ENCODE assay signal across 8 mouse cellular contexts in the genomic region with DNA sequence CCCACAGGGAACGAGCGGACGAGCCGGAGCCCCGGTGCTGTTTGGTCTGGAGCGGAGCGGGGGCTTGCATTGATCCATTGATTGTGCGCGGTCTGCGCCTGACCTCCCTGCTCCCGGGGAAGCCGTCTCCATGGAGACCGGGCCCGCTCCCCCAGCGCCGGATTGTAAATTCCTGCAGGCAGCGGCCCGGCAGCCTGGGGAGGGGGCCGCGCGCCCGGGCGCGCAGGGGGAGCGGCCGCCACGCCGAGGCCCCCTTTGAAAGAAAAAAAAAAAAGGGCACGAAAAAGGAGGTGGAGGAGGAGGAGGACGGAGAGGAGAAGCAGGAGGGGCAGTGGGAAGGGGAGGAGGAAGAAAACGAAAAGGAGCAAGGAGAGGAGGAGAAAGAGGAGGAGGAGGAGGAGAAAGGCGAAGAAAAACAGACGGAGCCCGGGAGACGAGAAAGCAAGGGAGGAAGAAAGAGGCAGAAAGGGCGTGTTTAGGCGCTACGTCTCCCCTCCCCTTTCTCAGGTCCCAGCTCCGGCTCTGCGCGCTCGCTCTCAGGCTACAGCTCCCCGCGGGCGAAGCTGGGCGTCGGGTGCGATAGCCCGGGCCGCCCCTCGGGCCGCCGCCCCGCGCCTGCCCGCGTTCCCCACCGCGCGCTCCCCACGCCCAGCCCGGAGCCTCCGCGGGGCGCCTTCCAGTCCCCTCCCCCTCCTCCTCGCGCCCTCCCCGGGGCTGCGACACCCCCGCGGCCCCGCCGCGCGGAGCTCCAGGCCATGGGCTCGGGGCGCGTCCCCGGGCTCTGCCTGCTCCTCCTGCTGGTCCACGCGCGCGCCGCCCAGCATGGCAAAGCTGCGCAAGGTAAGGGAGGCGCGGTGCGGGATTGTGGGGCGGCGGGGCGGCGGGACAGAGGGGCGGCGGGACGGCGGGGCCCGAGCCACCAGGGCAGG. TPM values are rescaled to one million over a fixed set of nuclear protein-coding genes. Genes with fewer than 3 reads are reported as not detected.
DNase-seq lines count a peak whose midpoint lies in the region; ATAC-seq and TF ChIP-seq lines count a peak whose summit lies in the region.

A gene (plus strand): TSS at position 371 of the 929 bp plus-strand sequence.

- WGBS in embryonic facial prominence, embryonic 12.5 days, result under 1% methylated on average over 70 of the region's 97 CpGs
- WGBS in intestine, embryonic 15.5 days, result under 1% methylated on average over 70 of the region's 97 CpGs
- under 1% methylated on average over 57 of the region's 97 CpGs for WGBS in midbrain, embryonic 16.5 days

- TF ChIP-seq CTCF in E14TG2a.4 (conservative IDR thresholded peaks at IDR 0.05; ENCODE audit: low read length), result no peak

- peak; percentile 33 for DNase-seq in gastrocnemius, postnatal 10 days
- no peak for DNase-seq in gastrocnemius, postnatal 4 days (ENCODE audit: low spot score in 2 of 2)
- DNase-seq in spleen, postnatal 14 days (ENCODE audit: low spot score in 2 of 2), result no peak
- no peak for DNase-seq in B cell, adult 2 months

- no peaks in the 10 kb centered on the region for H3K36me3 ChIP-seq in E14TG2a.4 (ENCODE audit: insufficient read depth, low read length)
- no peaks in the 10 kb centered on the region for H3K36me3 ChIP-seq in embryonic facial prominence, embryonic 12.5 days
- no peaks in the 10 kb centered on the region for H3K36me3 ChIP-seq in intestine, embryonic 15.5 days
- no peaks in the 10 kb centered on the region for H3K36me3 ChIP-seq in midbrain, embryonic 16.5 days (ENCODE audit: control insufficient read depth, insufficient read depth, low read length)

- H3K4me1 ChIP-seq in E14TG2a.4 (replicated peaks; ENCODE audit: low read depth, low read length), result peaks cover 84% of the 10 kb centered on the region
- H3K4me1 ChIP-seq in embryonic facial prominence, embryonic 12.5 days, result peaks cover 57% of the 10 kb centered on the region
- H3K4me1 ChIP-seq in intestine, embryonic 15.5 days (replicated peaks), result peaks cover 30% of the 10 kb centered on the region
- peaks cover 53% of the 10 kb centered on the region for H3K4me1 ChIP-seq in midbrain, embryonic 16.5 days (ENCODE audit: control insufficient read depth, insufficient read depth, low read length)

- H3K9me3 ChIP-seq in E14TG2a.4 (ENCODE audit: low read length), result no peaks in the 10 kb centered on the region
- H3K9me3 ChIP-seq in embryonic facial prominence, embryonic 12.5 days, result no peaks in the 10 kb centered on the region
- H3K9me3 ChIP-seq in intestine, embryonic 15.5 days, result no peaks in the 10 kb centered on the region
- H3K9me3 ChIP-seq in midbrain, embryonic 16.5 days (replicated peaks; ENCODE audit: control insufficient read depth, low read length, poor library complexity, severe bottlenecking), result no peaks in the 10 kb centered on the region

- peaks cover 60% of the 10 kb centered on the region for H3K27me3 ChIP-seq in E14TG2a.4 (ENCODE audit: insufficient read depth, low read length)
- H3K27me3 ChIP-seq in embryonic facial prominence, embryonic 12.5 days, result peaks cover 6% of the 10 kb centered on the region; the same call in 1 of the 2 replicates
- H3K27me3 ChIP-seq in intestine, embryonic 15.5 days (replicated peaks), result peaks cover 13% of the 10 kb centered on the region
- no peaks in the 10 kb centered on the region for H3K27me3 ChIP-seq in midbrain, embryonic 16.5 days (ENCODE audit: control insufficient read depth, insufficient read depth, low read depth, low read length)

- H3K4me2 ChIP-seq in embryonic facial prominence, embryonic 12.5 days (replicated peaks), result peak within 1 kb of the TSS; percentile 93
- peak within 1 kb of the TSS; percentile 99 for H3K4me2 ChIP-seq in intestine, embryonic 15.5 days (replicated peaks)
- peak within 1 kb of the TSS; percentile 75 for H3K4me2 ChIP-seq in midbrain, embryonic 16.5 days (ENCODE audit: low read length)

- peak within 1 kb of the TSS; percentile 95 for H3K27ac ChIP-seq in embryonic facial prominence, embryonic 12.5 days
- peak within 1 kb of the TSS; percentile 30; the same call in 1 of the 2 replicates for H3K27ac ChIP-seq in intestine, embryonic 15.5 days
- peak within 1 kb of the TSS; percentile 85 for H3K27ac ChIP-seq in midbrain, embryonic 16.5 days (ENCODE audit: low read length)

- peak; percentile 50; the same call in 1 of the 2 replicates for ATAC-seq in embryonic facial prominence, embryonic 12.5 days (ENCODE audit: insufficient number of reproducible peaks, insufficient read depth, low FRiP score, low TSS enrichment)
- ATAC-seq in intestine, embryonic 15.5 days, result peak; percentile 76
- peak; percentile 52 for ATAC-seq in midbrain, embryonic 16.5 days

- H3K9ac ChIP-seq in embryonic facial prominence, embryonic 12.5 days, result peak within 1 kb of the TSS; percentile 86
- H3K9ac ChIP-seq in intestine, embryonic 15.5 days, result peak within 1 kb of the TSS; percentile 66
- H3K9ac ChIP-seq in midbrain, embryonic 16.5 days (ENCODE audit: low read depth, low read length), result peak within 1 kb of the TSS; percentile 93

- H3K4me3 ChIP-seq in E14TG2a.4 (replicated peaks; ENCODE audit: low read length), result peak within 1 kb of the TSS; percentile 85
- H3K4me3 ChIP-seq in embryonic facial prominence, embryonic 12.5 days, result peak within 1 kb of the TSS; percentile 83
- H3K4me3 ChIP-seq in intestine, embryonic 15.5 days (replicated peaks), result peak within 1 kb of the TSS; percentile 67
- H3K4me3 ChIP-seq in midbrain, embryonic 16.5 days (ENCODE audit: low read depth, low read length), result peak within 1 kb of the TSS; percentile 78

RNA-seq across cellular contexts. Expression of the gene that starts here (rescaled TPM):
- under 1 TPM; 0.56 to 0.63 TPM for total RNA-seq in gastrocnemius, postnatal 10 days (2021)
- 1 to 10 TPM; 1.6 to 2.4 TPM for total RNA-seq in gastrocnemius, postnatal 4 days (2021)
- polyA plus RNA-seq in embryonic facial prominence, embryonic 12.5 days (2016; fragmentation: Nextera tagmentation; extraction: Ambion mirVana), result 10.8 TPM in 2 replicates
- 2.0 and 2.5 TPM in 2 replicates for polyA plus RNA-seq in intestine, embryonic 15.5 days (2015; fragmentation: Nextera tagmentation; extraction: Ambion mirVana)
- 5.4 and 5.8 TPM in 2 replicates for polyA plus RNA-seq in midbrain, embryonic 16.5 days (2015; fragmentation: Nextera tagmentation; extraction: Ambion mirVana)

Comparison
In these comparisons a context has a peak if more than half of its experiments do, and no peak if none do; other contexts are left out.
1. Peak in DNase-seq in gastrocnemius, postnatal 10 days; RNA of the gene not detected or under 1 TPM.
2. H3K27ac ChIP-seq: peak in every context shown above with its lines; median percentile 95 in embryonic facial prominence, embryonic 12.5 days; 85 in midbrain, embryonic 16.5 days; 30 in intestine, embryonic 15.5 days.